Mouse (Mus musculus) hindbrain, embryonic 15.5 days (tissue): ENCODE measurements at regions not wholly inside any gene's neighbourhood (a gene's known extent, or its start where the extent isn't known, plus 50 kb on each side); places are given as distances from the start of the nearest gene placed in this dataset.

Source experiments
- ATAC-seq: fragments of 200-750 bp; cut with Nextera tagmentation; 2 replicates; pipeline ENCODE4 v1.8.0; 2017; ENCODE audit warnings: low read depth, moderate number of reproducible peaks, moderate TSS enrichment; ENCODE audit not compliant: low FRiP score
- H3K27ac ChIP-seq: fragments of 300-500 bp; sonication (generic); replicated peaks from 2 replicates; pipeline ENCODE4 v1.5.1; 2015; ENCODE audit warnings: mild to moderate bottlenecking, inconsistent platforms
- H3K27me3 ChIP-seq: fragments of 300-500 bp; sonication (generic); 2 replicates; pipeline ENCODE4 v1.6.1; 2015; ENCODE audit warnings: control low read depth, inconsistent platforms
- H3K36me3 ChIP-seq: fragments of 300-500 bp; sonication (generic); 2 replicates; pipeline ENCODE4 v1.6.1; 2015; ENCODE audit warnings: control low read depth, inconsistent platforms
- H3K4me1 ChIP-seq: fragments of 300-500 bp; sonication (generic); replicated peaks from 2 replicates; pipeline ENCODE4 v1.6.1; 2015; ENCODE audit warnings: control low read depth, inconsistent platforms
- H3K4me2 ChIP-seq: fragments of 300-500 bp; sonication (generic); 2 replicates; pipeline ENCODE4 v1.6.1; 2015; ENCODE audit warnings: moderate library complexity, mild to moderate bottlenecking, inconsistent platforms
- H3K4me3 ChIP-seq: fragments of 300-500 bp; sonication (generic); 2 replicates; pipeline ENCODE4 v1.5.1; 2015; ENCODE audit warnings: mild to moderate bottlenecking, inconsistent platforms
- H3K9ac ChIP-seq: fragments of 300-500 bp; sonication (generic); 2 replicates; pipeline ENCODE4 v1.6.1; 2015; ENCODE audit warnings: inconsistent platforms
- H3K9me3 ChIP-seq: fragments of 300-500 bp; sonication (generic); 2 replicates; pipeline ENCODE4 v1.6.1; 2016; ENCODE audit warnings: control low read depth, inconsistent platforms
- WGBS: fragments of 180-500 bp; shearing (Covaris S2); methylation state at CpG from one replicate; pipeline ENCODE4 v1.1.7; 2015; 5-methylcytosine and 5-hydroxymethylcytosine counted together

GRCm38 (mm10) chr11:55772538-55772937 is 164.5 kb upstream of the Glra1 start:
- no peaks in the 10 kb centered on the region for H3K9me3 ChIP-seq
- H3K9ac ChIP-seq, result no peak overlapping the region
- peaks cover 10% of the 10 kb centered on the region; the same call in 1 of the 2 replicates for H3K4me1 ChIP-seq
- H3K27me3 ChIP-seq, result no peaks in the 10 kb centered on the region
- H3K36me3 ChIP-seq, result no peaks in the 10 kb centered on the region
- no peak for ATAC-seq
- H3K27ac ChIP-seq, result no peak overlapping the region
- WGBS, result 49% methylated on average over 5 of the region's 5 CpGs
- peak overlapping the region; percentile 16; the same call in 1 of the 2 replicates for H3K4me2 ChIP-seq
- H3K4me3 ChIP-seq, result no peak overlapping the region

GRCm38 (mm10) chr11:55772107-55772506 is 164.1 kb upstream of the Glra1 start:
- ATAC-seq, result no peak
- H3K36me3 ChIP-seq, result no peaks in the 10 kb centered on the region
- H3K9ac ChIP-seq, result no peak overlapping the region
- no peak overlapping the region for H3K4me3 ChIP-seq
- peaks cover 10% of the 10 kb centered on the region; the same call in 1 of the 2 replicates for H3K4me1 ChIP-seq
- WGBS, result 23% methylated on average over 13 of the region's 13 CpGs
- no peaks in the 10 kb centered on the region for H3K27me3 ChIP-seq
- no peaks in the 10 kb centered on the region for H3K9me3 ChIP-seq
- no peak overlapping the region for H3K27ac ChIP-seq
- peak overlapping the region; percentile 16; the same call in 1 of the 2 replicates for H3K4me2 ChIP-seq

GRCm38 (mm10) chr11:55764846-55765245 is 156.8 kb upstream of the Glra1 start:
- Histone ChIP-seq H3K27ac (no peak overlapping the region), H3K9me3 (no peaks in the 10 kb centered on the region), H3K4me1 (no peaks in the 10 kb centered on the region), H3K4me3 (no peak overlapping the region), H3K9ac (no peak overlapping the region), H3K27me3 (no peaks in the 10 kb centered on the region), H3K36me3 (no peaks in the 10 kb centered on the region), H3K4me2 (no peak overlapping the region)
- no peak for ATAC-seq
- WGBS, result 93% methylated on average over 1 of the region's 1 CpGs
